Mouse (Mus musculus) embryonic facial prominence, embryonic 10.5 days (tissue): ENCODE data around the gene Slc24a2. TPM values are rescaled to one million over a fixed set of nuclear protein-coding genes. Genes with fewer than 3 reads are reported as not detected.

Source experiments
- DNase-seq: peaks from one replicate; pipeline ENCODE4 v3.0.0-alpha.2; 2017; ENCODE audit warnings: low spot score
- H3K27ac ChIP-seq: fragments of 300-500 bp; sonication (generic); replicated peaks from 2 replicates; pipeline ENCODE4 v1.5.1; 2016; ENCODE audit warnings: mild to moderate bottlenecking
- H3K27me3 ChIP-seq: fragments of 300-500 bp; sonication (generic); replicated peaks from 2 replicates; pipeline ENCODE4 v1.6.1; 2016; ENCODE audit warnings: low read depth, mild to moderate bottlenecking; ENCODE audit not compliant: poor library complexity, severe bottlenecking
- H3K36me3 ChIP-seq: fragments of 300-500 bp; sonication (generic); replicated peaks from 2 replicates; pipeline ENCODE4 v1.6.1; 2016; ENCODE audit warnings: mild to moderate bottlenecking, moderate library complexity
- H3K4me1 ChIP-seq: fragments of 300-500 bp; sonication (generic); 2 replicates; pipeline ENCODE4 v1.6.1; 2016
- H3K4me3 ChIP-seq: fragments of 300-500 bp; sonication (generic); 2 replicates; pipeline ENCODE4 v1.5.1; 2016; ENCODE audit warnings: mild to moderate bottlenecking, moderate library complexity
- H3K9me3 ChIP-seq: fragments of 300-500 bp; sonication (generic); 2 replicates; pipeline ENCODE4 v1.6.1; 2016; ENCODE audit warnings: mild to moderate bottlenecking
- WGBS: fragments of 180-500 bp; shearing (Covaris S2); methylation state at CpG from one replicate; pipeline ENCODE4 v1.1.7; 2016; 5-methylcytosine and 5-hydroxymethylcytosine counted together
- polyA plus RNA-seq: library from polyadenylated mRNA; unstranded; fragments of >200 nt; fragmentation: Nextera tagmentation; extraction: Ambion mirVana; gene quantifications from 2 replicates; pipeline ENCODE4 v1.2.1, GENCODE M21; 2016

Gene Slc24a2
- polyA plus RNA-seq, 1 experiment from 2014 or later = 0.32 TPM

DNA sequence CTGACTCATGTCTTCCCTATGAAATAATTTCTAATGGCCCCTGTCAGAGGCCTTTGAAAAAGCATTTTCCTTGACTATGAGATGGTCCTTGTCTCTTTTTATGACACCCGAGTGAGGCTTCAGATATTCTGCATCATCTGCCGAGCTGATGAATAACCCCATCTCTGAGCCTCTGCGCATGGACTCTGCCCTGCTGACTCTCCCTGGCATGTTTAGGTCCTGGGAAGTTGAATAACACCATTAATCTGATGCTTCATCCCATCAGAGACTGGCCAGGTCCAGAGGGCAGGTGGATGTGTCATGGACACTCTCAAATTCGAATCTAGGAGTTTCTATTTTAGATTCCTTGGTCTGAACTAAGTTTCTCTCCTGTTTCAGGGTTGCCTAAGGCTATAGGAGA, 242.4 kb downstream of the Slc24a2 start:
- WGBS = 88% methylated on average over 4 of the region's 4 CpGs
- Histone ChIP-seq H3K27ac (no peak overlapping the region), H3K4me3 (no peak overlapping the region), H3K27me3 (no peaks in the 10 kb centered on the region), H3K9me3 (no peaks in the 10 kb centered on the region), H3K36me3 (no peaks in the 10 kb centered on the region), H3K4me1 (peaks cover 15% of the 10 kb centered on the region)
- DNase-seq = no peak

DNA sequence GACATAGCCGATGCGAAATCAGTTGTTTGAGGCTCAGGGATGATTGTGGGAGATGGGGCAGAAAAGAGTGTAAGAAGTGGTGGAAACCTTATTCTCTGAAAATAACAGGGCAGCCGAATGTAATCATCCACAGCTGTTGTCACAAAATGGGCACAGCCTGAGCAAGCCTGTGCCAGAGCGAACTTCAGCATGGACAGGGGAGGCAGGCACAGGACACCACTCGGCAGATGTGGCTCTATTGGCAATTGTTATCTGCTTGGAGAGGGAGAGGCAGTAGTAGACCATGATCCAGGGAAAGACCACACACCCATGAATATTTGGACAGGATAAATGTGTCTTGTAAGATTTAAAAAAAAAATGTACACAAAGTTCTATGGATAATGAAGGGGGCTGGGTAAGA, 253.0 kb downstream of the Slc24a2 start:
- no peaks in the 10 kb centered on the region for H3K27me3 ChIP-seq
- no peaks in the 10 kb centered on the region for H3K4me1 ChIP-seq
- no peak overlapping the region for H3K27ac ChIP-seq
- no peak overlapping the region for H3K4me3 ChIP-seq
- no peaks in the 10 kb centered on the region for H3K36me3 ChIP-seq
- no peaks in the 10 kb centered on the region for H3K9me3 ChIP-seq
- 84% methylated on average over 5 of the region's 5 CpGs for WGBS
- DNase-seq = no peak

- WGBS = 48% methylated on average over 14 of the region's 14 CpGs
Measured at GRCm38 (mm10) chr4:86957576-86958411, 272.5 kb downstream of the Slc24a2 start.

DNA sequence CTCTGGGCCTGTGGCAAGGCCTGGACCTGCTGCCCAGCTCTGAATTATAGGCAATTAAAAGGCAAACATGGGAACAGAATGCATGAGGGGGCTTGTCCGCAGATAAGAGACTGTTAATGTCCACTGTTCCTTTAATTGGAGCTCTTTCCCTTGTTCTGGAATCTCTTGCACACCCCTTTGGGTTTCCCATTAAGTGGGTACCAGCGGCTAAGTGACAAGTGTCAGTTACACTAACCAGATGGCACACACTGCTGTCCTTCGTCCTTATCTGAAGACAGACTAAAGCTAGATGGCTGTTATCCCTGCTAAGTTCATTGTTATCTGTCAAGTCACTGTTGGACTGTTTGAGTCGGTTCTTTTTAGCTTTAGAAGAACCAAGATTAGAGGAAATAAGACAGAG, 274.8 kb downstream of the Slc24a2 start:
- WGBS = 86% methylated on average over 4 of the region's 4 CpGs
- no peak overlapping the region for H3K27ac ChIP-seq

More at GRCm38 (mm10) chr4:86957576-86958411, 272.5 kb downstream of the Slc24a2 start:
- 0 out of 2 replicates have a peak, but pooled peaks cover 8% of the 10 kb centered on the region for H3K4me1 ChIP-seq
- no peaks in the 10 kb centered on the region for H3K9me3 ChIP-seq
- H3K4me3 ChIP-seq = no peak overlapping the region
- no peaks in the 10 kb centered on the region for H3K27me3 ChIP-seq
- peak; percentile 72 for DNase-seq
- no peak overlapping the region for H3K27ac ChIP-seq
- H3K36me3 ChIP-seq = no peaks in the 10 kb centered on the region

GRCm38 (mm10) chr4:86953519-86953918, 276.8 kb downstream of the Slc24a2 start:
- no peaks in the 10 kb centered on the region for H3K27me3 ChIP-seq
- 65% methylated on average over 5 of the region's 5 CpGs for WGBS
- DNase-seq = no peak

More for the DNA sequence above, 274.8 kb downstream of the Slc24a2 start:
- Histone ChIP-seq H3K9me3 (no peaks in the 10 kb centered on the region), H3K36me3 (no peaks in the 10 kb centered on the region), H3K27me3 (no peaks in the 10 kb centered on the region), H3K4me3 (no peak overlapping the region), H3K4me1 (0 out of 2 replicates have a peak, but pooled peaks cover 8% of the 10 kb centered on the region)
- DNase-seq = no peak

DNA sequence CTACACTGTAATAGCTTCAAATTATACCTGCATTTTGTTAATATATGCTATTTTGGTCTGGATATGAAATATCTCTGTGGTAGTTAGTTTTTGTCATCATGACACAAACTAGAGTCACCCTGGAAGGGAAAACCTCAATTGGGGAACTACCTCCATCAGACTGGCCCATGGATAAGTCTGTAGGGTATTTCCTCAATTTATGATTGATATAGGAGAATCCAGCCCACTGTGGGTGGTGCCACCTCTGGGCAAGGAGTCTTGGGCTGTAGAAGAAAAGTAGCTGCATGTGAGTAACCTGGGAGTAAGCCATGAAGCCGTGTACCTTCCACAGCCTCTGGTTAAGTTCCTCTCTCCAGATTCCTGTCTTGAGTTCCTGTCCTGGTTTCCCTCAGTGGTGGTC, 281.5 kb downstream of the Slc24a2 start:
- Histone ChIP-seq H3K27ac (no peak overlapping the region), H3K4me1 (0 out of 2 replicates have a peak, but pooled peaks cover 4% of the 10 kb centered on the region), H3K36me3 (no peaks in the 10 kb centered on the region), H3K27me3 (no peaks in the 10 kb centered on the region), H3K4me3 (no peak overlapping the region), H3K9me3 (no peaks in the 10 kb centered on the region)
- DNase-seq = no peak
- WGBS = 93% methylated on average over 1 of the region's 1 CpGs

More at GRCm38 (mm10) chr4:86953519-86953918, 276.8 kb downstream of the Slc24a2 start:
- Histone ChIP-seq H3K27ac (no peak overlapping the region), H3K4me1 (0 out of 2 replicates have a peak, but pooled peaks cover 8% of the 10 kb centered on the region), H3K36me3 (no peaks in the 10 kb centered on the region), H3K4me3 (no peak overlapping the region), H3K9me3 (no peaks in the 10 kb centered on the region)

DNA sequence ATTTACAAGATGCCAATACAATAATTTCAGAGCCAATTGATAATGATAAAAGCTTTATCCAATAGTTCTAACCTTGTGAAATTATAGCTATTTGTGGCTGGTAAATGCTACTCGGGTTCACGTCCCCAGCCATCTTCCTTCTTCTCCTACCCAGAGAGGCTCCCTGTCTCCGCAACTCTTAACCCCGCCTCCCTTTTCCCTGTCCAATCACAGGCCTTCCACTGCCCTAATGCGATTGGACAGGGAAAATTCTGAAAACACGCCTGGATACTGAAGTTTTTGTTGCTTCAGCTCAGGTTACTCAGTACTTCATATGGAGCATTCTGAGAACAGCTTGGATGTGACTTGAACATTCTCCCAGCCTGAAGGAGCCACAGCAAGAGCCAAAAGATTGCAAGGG, 287.0 kb downstream of the Slc24a2 start:
- peak; percentile 29 for DNase-seq
- H3K4me1 ChIP-seq = no peaks in the 10 kb centered on the region
- H3K27ac ChIP-seq = no peak overlapping the region
- H3K27me3 ChIP-seq = no peaks in the 10 kb centered on the region
- H3K36me3 ChIP-seq = no peaks in the 10 kb centered on the region
- 51% methylated on average over 6 of the region's 6 CpGs for WGBS
- no peaks in the 10 kb centered on the region for H3K9me3 ChIP-seq
- no peak overlapping the region for H3K4me3 ChIP-seq

GRCm38 (mm10) chr4:86942656-86943055, 287.6 kb downstream of the Slc24a2 start:
- 89% methylated on average over 6 of the region's 6 CpGs for WGBS

GRCm38 (mm10) chr4:86936706-86937105, 293.6 kb downstream of the Slc24a2 start:
- Histone ChIP-seq H3K27me3 (no peaks in the 10 kb centered on the region), H3K36me3 (peaks cover 21% of the 10 kb centered on the region), H3K4me1 (no peaks in the 10 kb centered on the region), H3K4me3 (no peak overlapping the region), H3K9me3 (no peaks in the 10 kb centered on the region), H3K27ac (no peak overlapping the region)
- WGBS = 66% methylated on average over 3 of the region's 3 CpGs
- DNase-seq = no peak

More at GRCm38 (mm10) chr4:86942656-86943055, 287.6 kb downstream of the Slc24a2 start:
- DNase-seq = no peak
- Histone ChIP-seq H3K27ac (no peak overlapping the region), H3K36me3 (no peaks in the 10 kb centered on the region), H3K9me3 (no peaks in the 10 kb centered on the region), H3K4me1 (no peaks in the 10 kb centered on the region), H3K27me3 (no peaks in the 10 kb centered on the region), H3K4me3 (no peak overlapping the region)

- Histone ChIP-seq H3K4me3 (no peak overlapping the region), H3K27ac (no peak overlapping the region), H3K9me3 (no peaks in the 10 kb centered on the region), H3K36me3 (peaks cover 21% of the 10 kb centered on the region), H3K27me3 (no peaks in the 10 kb centered on the region), H3K4me1 (peaks cover 2% of the 10 kb centered on the region)
- 94% methylated on average over 9 of the region's 9 CpGs for WGBS
- no peak for DNase-seq
Measured at GRCm38 (mm10) chr4:86936217-86936616, 294.1 kb downstream of the Slc24a2 start.
